Mouse (Mus musculus) neural tube, embryonic 14.5 days (tissue): ENCODE measurements at regions not wholly inside any gene's neighbourhood (a gene's known extent, or its start where the extent isn't known, plus 50 kb on each side); places are given as distances from the start of the nearest gene placed in this dataset.

ENCODE experiments used
- ATAC-seq: fragments of 200-750 bp; cut with Nextera tagmentation; 2 replicates; pipeline ENCODE4 v1.8.0; 2017; ENCODE audit warnings: low read depth, mild to moderate bottlenecking, moderate TSS enrichment, moderate library complexity
- H3K27ac ChIP-seq: fragments of 300-500 bp; sonication (generic); 2 replicates; pipeline ENCODE4 v1.5.1; 2014; ENCODE audit warnings: low read depth, mild to moderate bottlenecking, control low read depth, low read length, moderate library complexity, mixed read lengths
- H3K27me3 ChIP-seq: fragments of 300-500 bp; sonication (generic); 2 replicates; pipeline ENCODE4 v1.6.1; 2014; ENCODE audit warnings: low read length; ENCODE audit not compliant: control insufficient read depth, insufficient read depth
- H3K36me3 ChIP-seq: fragments of 300-500 bp; sonication (generic); 2 replicates; pipeline ENCODE4 v1.6.1; 2014; ENCODE audit warnings: low read length, mixed read lengths; ENCODE audit not compliant: control insufficient read depth, insufficient read depth
- H3K4me1 ChIP-seq: fragments of 300-500 bp; sonication (generic); 2 replicates; pipeline ENCODE4 v1.6.1; 2014; ENCODE audit warnings: low read length; ENCODE audit not compliant: control insufficient read depth, insufficient read depth
- H3K4me2 ChIP-seq: fragments of 300-500 bp; sonication (generic); 2 replicates; pipeline ENCODE4 v1.6.1; 2014; ENCODE audit warnings: mild to moderate bottlenecking, low read depth, low read length, control low read depth
- H3K4me3 ChIP-seq: fragments of 300-500 bp; sonication (generic); 2 replicates; pipeline ENCODE4 v1.5.1; 2014; ENCODE audit warnings: low read depth, low read length, control low read depth, mixed read lengths
- H3K9ac ChIP-seq: fragments of 300-500 bp; sonication (generic); replicated peaks from 2 replicates; pipeline ENCODE4 v1.6.1; 2014; ENCODE audit warnings: low read depth, mild to moderate bottlenecking, control low read depth, low read length, mixed read lengths
- H3K9me3 ChIP-seq: fragments of 300-500 bp; sonication (generic); 2 replicates; pipeline ENCODE4 v1.6.1; 2016; ENCODE audit warnings: low read length; ENCODE audit not compliant: control insufficient read depth
- WGBS: fragments of 180-500 bp; shearing (Covaris S2); extraction: QIAGEN DNeasy Blood & Tissue Kit; methylation state at CpG from one replicate; pipeline ENCODE4 v1.1.7; 2014; 5-methylcytosine and 5-hydroxymethylcytosine counted together

GRCm38 (mm10) chr19:36273466-36273865 lies 74.6 kb upstream of the Pcgf5 start:
- no peak overlapping the region for H3K4me3 ChIP-seq
- H3K36me3 ChIP-seq: no peaks in the 10 kb centered on the region
- H3K27ac ChIP-seq: no peak overlapping the region
- no peak for ATAC-seq
- no peak overlapping the region for H3K4me2 ChIP-seq
- H3K4me1 ChIP-seq: no peaks in the 10 kb centered on the region
- no peaks in the 10 kb centered on the region for H3K27me3 ChIP-seq
- WGBS: 62% methylated on average over 3 of the region's 3 CpGs
- H3K9me3 ChIP-seq: no peaks in the 10 kb centered on the region
- H3K9ac ChIP-seq: no peak overlapping the region

- no peak overlapping the region for H3K27ac ChIP-seq
- no peak overlapping the region for H3K4me2 ChIP-seq
- no peaks in the 10 kb centered on the region for H3K36me3 ChIP-seq
- no peaks in the 10 kb centered on the region for H3K27me3 ChIP-seq
- peak; percentile 54; the same call in 1 of the 2 replicates for ATAC-seq
- H3K9me3 ChIP-seq: no peaks in the 10 kb centered on the region
- 79% methylated on average over 4 of the region's 4 CpGs for WGBS
- no peak overlapping the region for H3K4me3 ChIP-seq
- H3K9ac ChIP-seq: no peak overlapping the region
- H3K4me1 ChIP-seq: no peaks in the 10 kb centered on the region
Observed at GRCm38 (mm10) chr19:36285465-36285864, 62.6 kb upstream of the Pcgf5 start.

- Histone ChIP-seq H3K4me3 (no peak overlapping the region), H3K27me3 (no peaks in the 10 kb centered on the region), H3K4me1 (no peaks in the 10 kb centered on the region), H3K27ac (no peak overlapping the region), H3K9ac (no peak overlapping the region), H3K36me3 (no peaks in the 10 kb centered on the region), H3K4me2 (no peak overlapping the region), H3K9me3 (no peaks in the 10 kb centered on the region)
- ATAC-seq: no peak
- WGBS: 37% methylated on average over 4 of the region's 4 CpGs
Observed at GRCm38 (mm10) chr19:36290778-36291177, 57.3 kb upstream of the Pcgf5 start.

GRCm38 (mm10) chr19:36293177-36293969 lies 54.7 kb upstream of the Pcgf5 start:
- Histone ChIP-seq H3K4me1 (no peaks in the 10 kb centered on the region), H3K9ac (no peak overlapping the region), H3K9me3 (no peaks in the 10 kb centered on the region), H3K27ac (no peak overlapping the region), H3K36me3 (no peaks in the 10 kb centered on the region), H3K27me3 (no peaks in the 10 kb centered on the region), H3K4me3 (no peak overlapping the region), H3K4me2 (no peak overlapping the region)
- ATAC-seq: no peak
- WGBS: 63% methylated on average over 6 of the region's 6 CpGs
